Mouse (Mus musculus) Patski (cell line): Measurements from ENCODE around the gene Tbc1d32. TPM values are rescaled to one million over a fixed set of nuclear protein-coding genes. Genes with fewer than 3 reads are reported as not detected.

Source experiments
- ATAC-seq: fragments of 100-300 bp; one replicate; pipeline ENCODE4 v1.8.0; 2021
- CTCF ChIA-PET: fragments of 350-600 bp; sonication (Branson Sonifier 250); formaldehyde crosslinking; loops from one replicate; lab custom pipeline; 2022; ENCODE audit warnings: inconsistent platforms; lab: Charles Lee
- POLR2A ChIA-PET: fragments of 350-600 bp; sonication (Branson Sonifier 250); formaldehyde crosslinking; loops from one replicate; lab custom pipeline; 2022; ENCODE audit warnings: antibody characterized with exemption, inconsistent platforms; lab: Charles Lee
- DNase-seq: peaks from one replicate; pipeline ENCODE4 v3.0.0-alpha.2; 2011; ENCODE audit warnings: low read depth, low spot score
- H3K27me3 ChIP-seq: fragments of 371-371 bp; one replicate; pipeline ENCODE4 v1.5.1; 2021
- CTCF ChIP-seq: fragments of 100-300 bp; IDR thresholded peaks from one replicate; pipeline ENCODE4 v1.5.1; 2021
- in situ Hi-C: fragments of 300-500 bp; cut with MboI; formaldehyde crosslinking; loops from 3 replicates; pipeline ENCODE4 v1.11.1; 2018; ENCODE audit warnings: low pct_unique_long_range_greater_than_20kb, mixed read lengths
- polyA plus RNA-seq: library from polyadenylated mRNA; unstranded; gene quantifications from one replicate; pipeline ENCODE4 v1.2.3, GENCODE M21; 2021

Tbc1d32 gene
- polyA plus RNA-seq, 1 experiment from 2014 or later: 5.2 TPM

DNA sequence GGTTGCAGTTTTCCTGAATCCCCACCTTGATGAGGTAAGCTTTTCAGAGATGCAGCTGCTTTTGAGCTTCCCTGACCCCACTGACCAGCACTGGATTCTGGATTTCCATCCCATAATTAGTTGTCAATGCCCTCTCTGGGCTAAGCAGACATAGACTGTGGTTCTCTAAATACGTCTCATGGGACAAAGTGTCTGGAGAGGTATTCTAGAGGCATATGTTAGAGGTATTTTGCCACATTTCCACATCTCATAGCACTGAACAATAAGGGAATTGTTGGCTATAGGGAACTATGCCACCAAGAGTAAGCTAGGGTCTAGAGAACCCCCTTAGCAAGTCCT, 121.5 kb downstream of the Tbc1d32 start:
- in situ Hi-C loops: no loop called here
- DNase-seq: no peak
- no peak for TF ChIP-seq CTCF
- ChIA-PET CTCF (interaction anchor here (1.2 to 2.8 kb wide), 2 partner anchors 11 to 57 kb away, joined by 4 to 13 read pairs; no protein-coding TSS in a partner anchor), POLR2A (no interaction called here)
- H3K27me3 ChIP-seq: no peaks in the 10 kb centered on the region
- no peak for ATAC-seq

DNA sequence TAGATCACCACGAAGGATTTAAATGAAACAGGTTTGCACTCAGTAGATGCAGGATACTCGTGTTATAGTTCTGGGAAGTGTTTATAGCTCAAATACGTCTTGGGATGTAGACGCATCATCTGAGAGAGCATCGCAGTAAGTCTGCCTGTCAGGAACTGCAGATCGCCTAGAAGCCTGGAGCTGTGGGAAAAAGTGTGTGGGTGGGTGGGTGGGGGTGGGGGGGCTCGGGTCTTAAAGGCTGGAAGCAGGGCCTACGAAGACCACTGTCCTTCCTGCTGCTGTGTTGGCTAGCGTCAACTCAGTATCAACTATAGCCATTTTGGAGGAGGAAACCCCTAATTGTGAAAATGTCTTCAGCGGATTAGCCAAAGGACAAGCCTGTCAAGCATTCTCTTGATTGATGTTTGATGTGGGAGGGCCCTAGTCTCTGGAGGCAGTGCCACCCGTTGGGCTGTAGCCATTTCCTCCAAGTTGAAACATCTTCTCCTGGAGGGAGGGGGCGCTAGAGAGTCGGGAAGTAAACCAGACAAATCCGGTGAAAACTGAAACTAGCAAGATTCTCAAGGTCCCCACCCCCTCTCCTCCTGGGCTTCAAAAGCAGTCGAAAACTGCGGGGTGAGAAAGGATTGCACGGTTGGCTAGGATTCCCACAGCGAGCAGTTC, 122.0 kb downstream of the Tbc1d32 start, which contains the start of gene Msl3l2:
Gene Msl3l2 (plus strand): TSS at position 585 of the 663 bp plus-strand sequence.
- ChIA-PET POLR2A (no interaction called here), CTCF (interaction anchor here (1.2 to 2.8 kb wide), 3 partner anchors 11 to 67 kb away, joined by 3 to 13 read pairs (median 4); no protein-coding TSS in a partner anchor)
- ATAC-seq (peak; percentile 76), DNase-seq (no peak)
- in situ Hi-C loops: no loop called here
- TF ChIP-seq CTCF: peak; percentile 76
- no peaks in the 10 kb centered on the region for H3K27me3 ChIP-seq

- H3K27me3 ChIP-seq: no peaks in the 10 kb centered on the region
- DNase-seq (no peak), ATAC-seq (no peak)
- ChIA-PET CTCF (no interaction called here), POLR2A (no interaction called here)
- TF ChIP-seq CTCF: no peak
- in situ Hi-C loops: no loop called here
These were observed 128.7 kb downstream of the Tbc1d32 start for GRCm38 (mm10) chr10:56099641-56100310.

DNA sequence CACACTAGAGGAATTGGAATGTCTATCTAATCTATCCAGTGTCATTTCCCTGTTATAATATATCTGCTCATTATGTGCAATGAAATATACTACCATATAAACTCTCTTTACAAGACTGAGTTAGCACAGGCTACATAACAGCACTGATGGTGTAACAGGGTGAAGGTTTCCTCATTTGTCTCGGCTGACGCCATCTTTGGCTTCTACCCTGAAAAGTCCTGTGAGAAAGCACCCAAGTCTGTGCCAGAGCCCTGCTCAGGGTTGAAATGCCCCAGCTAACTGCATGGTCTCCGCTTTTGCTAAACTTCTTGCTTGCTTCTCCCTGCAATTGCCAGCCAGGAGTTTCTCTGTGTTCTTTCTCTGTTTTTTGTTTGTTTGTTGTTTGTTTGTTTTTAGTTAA, 129.4 kb downstream of the Tbc1d32 start:
- ATAC-seq: no peak
- in situ Hi-C loops: no loop called here
- no peak for DNase-seq
- H3K27me3 ChIP-seq: no peaks in the 10 kb centered on the region
- ChIA-PET CTCF (interaction anchor here (1.0 kb wide), 1 partner anchor 22 kb away, joined by 3 read pairs; no protein-coding TSS in a partner anchor), POLR2A (no interaction called here)
- no peak for TF ChIP-seq CTCF

- ATAC-seq (no peak), DNase-seq (no peak)
- CTCF ChIA-PET: no interaction called here
- no peaks in the 10 kb centered on the region for H3K27me3 ChIP-seq
- in situ Hi-C loops: no loop called here
- POLR2A ChIA-PET: no interaction called here
- no peak for TF ChIP-seq CTCF
These were observed 131.7 kb downstream of the Tbc1d32 start for GRCm38 (mm10) chr10:56096757-56097156.

DNA sequence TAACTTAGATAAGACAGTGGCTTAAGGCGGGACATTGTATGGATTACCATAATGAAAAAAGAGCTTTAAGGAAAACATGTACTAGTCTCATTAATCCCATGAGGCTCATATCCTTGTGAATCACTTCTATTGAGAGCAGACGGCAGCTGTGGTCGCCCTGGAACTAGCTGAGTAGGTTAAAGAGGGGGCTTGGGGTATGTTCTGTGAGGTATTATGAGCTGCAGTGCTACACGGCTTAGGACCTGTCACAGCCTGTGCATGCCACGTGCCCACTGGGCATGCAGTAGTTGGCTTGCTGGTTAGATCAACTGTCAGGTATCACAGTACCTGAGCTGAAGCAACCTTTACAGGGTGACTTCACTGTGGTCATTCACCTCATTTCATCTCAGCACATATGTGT, 133.9 kb downstream of the Tbc1d32 start:
- TF ChIP-seq CTCF: no peak
- in situ Hi-C loops: no loop called here
- no peaks in the 10 kb centered on the region for H3K27me3 ChIP-seq
- DNase-seq: no peak
- ATAC-seq: no peak
- ChIA-PET POLR2A (no interaction called here), CTCF (no interaction called here)

DNA sequence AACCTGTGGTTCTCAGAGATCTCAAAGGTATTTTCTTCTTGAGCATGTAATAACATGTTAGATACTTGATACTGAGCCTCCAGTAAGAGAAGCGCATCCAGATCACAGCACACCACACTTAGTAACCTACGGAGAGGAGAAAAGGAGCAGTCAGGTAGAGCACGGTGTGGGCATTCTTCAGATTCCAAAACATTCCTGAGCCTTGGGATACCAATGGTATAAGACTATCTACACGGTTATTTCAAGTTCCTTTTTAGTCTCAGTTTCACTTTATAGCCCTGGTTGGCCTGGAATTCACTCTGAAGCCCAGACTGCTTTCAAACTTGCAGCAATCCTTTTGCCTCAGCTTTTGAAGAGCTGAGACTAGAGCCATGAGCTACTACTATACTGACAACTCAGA, 138.8 kb downstream of the Tbc1d32 start:
- no peak for ATAC-seq
- H3K27me3 ChIP-seq: no peaks in the 10 kb centered on the region
- no peak for DNase-seq
- no peak for TF ChIP-seq CTCF
- in situ Hi-C loops: no loop called here
- CTCF ChIA-PET: no interaction called here
- POLR2A ChIA-PET: no interaction called here

DNA sequence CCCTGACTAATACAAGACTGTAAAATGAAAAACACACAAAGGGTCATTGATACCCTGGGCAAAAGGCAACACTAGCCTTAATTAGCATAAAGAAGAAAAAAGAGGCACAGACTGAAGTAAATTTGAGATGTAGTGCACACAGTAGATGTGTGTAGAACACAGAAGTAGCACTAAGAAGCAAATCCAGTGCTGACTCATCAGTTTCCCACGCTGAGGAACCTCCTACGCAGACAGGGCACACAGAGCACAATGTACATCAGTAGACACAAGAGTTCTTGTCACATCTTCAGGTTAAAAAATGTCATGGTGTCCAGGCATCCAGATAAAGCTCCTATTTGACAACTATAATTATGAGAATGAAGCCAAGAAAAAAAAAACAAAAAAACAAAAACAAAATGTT, 165.7 kb downstream of the Tbc1d32 start:
- in situ Hi-C loops: no loop called here
- ATAC-seq: no peak
- no peak for DNase-seq
- POLR2A ChIA-PET: no interaction called here
- TF ChIP-seq CTCF: no peak
- H3K27me3 ChIP-seq: no peaks in the 10 kb centered on the region
- CTCF ChIA-PET: interaction anchor here (1.0 kb wide), 1 partner anchor 12 kb away, joined by 3 read pairs; no protein-coding TSS in a partner anchor

DNA sequence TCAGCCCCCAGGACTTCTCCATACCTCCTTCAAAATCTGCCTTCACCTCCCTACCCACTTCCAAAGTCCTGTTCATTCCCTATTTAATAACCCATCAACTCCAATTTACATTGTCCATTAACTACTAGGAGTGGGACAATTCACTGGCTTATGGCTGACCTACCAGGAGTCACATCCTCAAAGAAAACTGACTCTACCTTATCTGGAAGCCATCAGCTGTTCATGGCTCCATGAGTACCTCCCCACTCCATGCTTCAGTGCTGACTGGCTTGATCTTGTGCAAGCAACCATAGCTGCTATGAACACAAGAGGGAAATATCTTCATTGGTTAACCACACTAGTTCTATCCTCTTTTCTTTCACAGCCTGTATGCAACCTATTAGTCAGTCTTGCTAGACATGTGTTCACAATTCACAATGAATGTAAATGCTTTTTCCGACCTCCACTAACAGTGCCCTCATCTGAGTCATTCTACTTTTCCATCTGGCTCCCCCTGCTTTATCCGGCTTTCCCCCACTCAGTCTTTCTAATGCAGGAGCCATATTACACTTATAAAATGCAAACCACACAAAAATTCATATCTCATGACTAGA, 167.2 kb downstream of the Tbc1d32 start:
- TF ChIP-seq CTCF: no peak
- no peaks in the 10 kb centered on the region for H3K27me3 ChIP-seq
- ATAC-seq (peak; percentile 67), DNase-seq (peak; percentile 1)
- POLR2A ChIA-PET: no interaction called here
- in situ Hi-C loops: no loop called here
- CTCF ChIA-PET: no interaction called here

- in situ Hi-C loops: no loop called here
- no peaks in the 10 kb centered on the region for H3K27me3 ChIP-seq
- DNase-seq: no peak
- TF ChIP-seq CTCF: no peak
- no peak for ATAC-seq
- ChIA-PET CTCF (no interaction called here), POLR2A (no interaction called here)
These were observed 169.5 kb downstream of the Tbc1d32 start for GRCm38 (mm10) chr10:56058979-56059422.

DNA sequence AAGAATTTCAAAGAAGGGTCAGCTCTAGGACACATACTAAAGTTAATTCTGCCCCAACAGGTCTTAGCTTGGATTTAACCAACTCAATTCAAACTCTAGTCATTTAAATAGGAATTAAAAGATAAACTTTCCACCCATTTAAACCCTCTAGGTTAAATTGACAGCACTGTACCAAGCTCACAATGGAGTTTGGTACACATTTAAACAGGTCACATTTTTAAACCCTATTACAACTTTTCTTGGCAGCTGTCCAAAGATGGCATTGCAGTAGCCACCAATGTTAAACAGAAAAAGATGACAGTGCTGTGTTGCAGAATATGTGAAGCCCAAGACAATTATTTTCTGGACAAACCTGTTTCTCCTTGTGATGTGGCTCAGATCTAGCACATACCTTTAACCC, 203.1 kb downstream of the Tbc1d32 start:
- no peak for TF ChIP-seq CTCF
- ChIA-PET CTCF (interaction anchor here (1.3 to 1.9 kb wide), 4 partner anchors 16 to 314 kb away, joined by 3 to 4 read pairs (median 3); no protein-coding TSS in a partner anchor), POLR2A (no interaction called here)
- H3K27me3 ChIP-seq: no peaks in the 10 kb centered on the region
- in situ Hi-C loops: no loop called here
- DNase-seq (no peak), ATAC-seq (no peak)
